In genomic region chr7:116217747-116218146, GRCm38 (mm10) we compare ENCODE assay signal across 20 mouse cellular contexts.
DNase-seq lines count a peak whose midpoint lies in the region; ATAC-seq and TF ChIP-seq lines count a peak whose summit lies in the region.
"Had no signal": no experiment of that assay in that cellular context is flagged by ENCODE, and none has a peak within 500 bp of the region (broad histone marks: within the 10 kb centered on the region; RNA-seq: fewer than 3 reads in every experiment).

No protein-coding gene starts in this region.

- DNase-seq in frontal cortex, postnatal 14 days (ENCODE audit: low spot score in 2 of 2), result no peak
- peak; percentile 62 for DNase-seq in brain, adult 2 months (ENCODE audit: low read depth, low spot score)
- DNase-seq in telencephalon, adult 2 months (ENCODE audit: low read depth, low spot score), result peak; percentile 60
- DNase-seq in lung, adult 2 months, result no peak
- no peak for DNase-seq in right cerebral cortex, postnatal 14 days
- DNase-seq: adrenal gland, adult 2 months; adrenal gland, adult 8-10 months; adrenal gland, postnatal 10 days; adrenal gland, postnatal 14 days; adrenal gland, postnatal 25 days; adrenal gland, postnatal 36 days; B cell, adult 2 months; cerebellum, adult 11 months; cerebellum, adult 11-12 months; cerebellum, adult 18-20 months; cerebellum, adult 2 months had no signal

- no peak for TF ChIP-seq POLR2A in lung, adult 2 months (IDR thresholded peaks at IDR 0.05; ENCODE audit: borderline replicate concordance, extremely low read depth, low read depth, low read length)

- peak; percentile 84 for ATAC-seq in frontal cortex, adult (ENCODE audit: low TSS enrichment)
- ATAC-seq: activated CD4-positive, CD25-positive, alpha-beta regulatory T cell, adult 4 months; CD4-positive, CD25-positive, alpha-beta regulatory T cell, adult 4 months; Patski had no signal

- TF ChIP-seq CTCF in lung, adult 2 months (IDR thresholded peaks at IDR 0.05; ENCODE audit: insufficient read depth, low read length), result no peak

- H3K4me1 ChIP-seq in lung, adult 2 months (ENCODE audit: control insufficient read depth, insufficient read depth, low read length), result no peaks in the 10 kb centered on the region

- WGBS in lung, adult 2 months, result 97% methylated on average over 7 of the region's 7 CpGs

- H3K4me3 ChIP-seq in lung, adult 2 months (replicated peaks; ENCODE audit: extremely low read depth, low read depth, low read length), result no peak overlapping the region

Comparison
In these comparisons a context has a peak if more than half of its experiments do, and no peak if none do; other contexts are left out.
1. DNase-seq: peak in brain, adult 2 months (single experiment) and telencephalon, adult 2 months (single experiment); none in frontal cortex, postnatal 14 days (0 of 2), lung, adult 2 months (single experiment) and right cerebral cortex, postnatal 14 days (single experiment).